Mouse (Mus musculus) lung, postnatal 25 days (tissue): ENCODE results near the gene Samm50.

Experiments
- DNase-seq: peaks from one replicate; pipeline ENCODE4 v3.0.0; 2022; ENCODE audit warnings: low spot score

Gene Samm50

DNA sequence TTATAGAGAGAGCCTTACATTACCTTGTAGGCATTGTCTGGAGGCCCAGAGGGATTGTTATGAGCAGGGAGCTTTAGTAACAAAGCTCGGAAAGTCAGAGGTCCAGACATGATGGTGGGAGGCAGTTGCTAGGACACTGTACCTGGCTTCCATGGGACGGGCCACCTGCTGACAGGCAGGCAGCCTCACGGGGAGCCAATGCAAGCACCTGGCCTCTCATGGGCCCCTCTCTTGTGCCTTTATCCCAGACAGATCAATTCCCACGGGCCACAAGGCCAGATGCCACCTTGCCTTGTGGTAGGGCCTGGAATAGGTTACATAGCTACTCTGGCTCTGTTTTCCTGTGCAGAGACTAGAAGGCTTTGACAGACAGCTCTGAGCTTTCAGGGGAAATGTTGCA, 19.5 kb downstream of the Samm50 start:
- DNase-seq = no peak

DNA sequence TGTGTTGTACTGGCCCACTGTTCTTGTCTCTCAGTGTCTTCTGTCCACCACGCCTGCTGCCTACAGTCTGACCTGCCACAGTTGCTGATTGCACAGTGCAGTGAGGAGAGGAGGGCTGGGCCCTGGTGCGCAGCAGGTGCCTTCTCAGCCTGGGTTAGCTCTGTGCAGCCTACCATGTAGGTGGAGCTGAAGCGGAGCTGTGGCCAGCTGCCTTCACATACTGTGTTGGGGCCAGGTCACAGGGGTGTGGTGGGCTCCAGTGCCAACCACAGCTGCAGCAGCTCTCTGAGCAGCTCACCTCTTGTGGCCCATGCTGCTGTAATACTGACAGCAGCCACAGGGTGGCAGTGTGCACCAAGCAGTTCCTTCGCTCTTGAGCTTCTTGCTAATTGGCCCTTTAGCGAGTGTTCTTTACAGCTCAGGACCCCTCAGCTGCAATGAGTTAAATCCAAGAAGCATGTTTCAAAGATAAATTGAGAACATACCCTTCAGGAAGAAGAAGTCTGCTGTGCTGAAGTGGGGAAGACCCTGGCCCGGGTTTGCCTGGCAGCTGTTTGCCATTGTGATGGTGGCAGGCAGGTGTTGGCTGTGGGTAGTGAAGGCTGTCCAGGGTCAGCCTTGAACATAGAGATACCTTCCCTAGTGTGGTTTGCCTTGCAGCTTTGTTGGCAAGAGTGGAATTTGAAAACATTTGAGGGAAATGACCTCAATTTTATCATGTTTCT, 20.2 kb downstream of the Samm50 start:
- DNase-seq = peak; percentile 75

DNA sequence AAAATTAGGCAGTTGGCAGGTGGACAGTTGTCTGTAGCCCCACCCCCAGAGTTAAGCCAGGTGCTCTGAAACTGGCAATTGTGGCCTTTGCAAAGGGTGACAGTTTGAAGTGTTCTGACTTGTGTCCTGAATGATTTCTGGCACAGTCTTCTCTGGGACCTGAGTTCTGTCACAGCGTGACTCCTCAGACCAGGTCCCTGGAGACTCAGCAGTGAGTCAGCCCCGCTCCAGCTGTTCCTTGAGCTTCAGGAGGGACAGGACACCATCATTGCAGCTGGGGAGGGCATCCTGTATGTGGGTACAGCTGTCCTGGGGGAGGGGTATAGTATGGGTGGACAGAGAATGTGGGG, 20.7 kb downstream of the Samm50 start:
- DNase-seq = no peak

DNA sequence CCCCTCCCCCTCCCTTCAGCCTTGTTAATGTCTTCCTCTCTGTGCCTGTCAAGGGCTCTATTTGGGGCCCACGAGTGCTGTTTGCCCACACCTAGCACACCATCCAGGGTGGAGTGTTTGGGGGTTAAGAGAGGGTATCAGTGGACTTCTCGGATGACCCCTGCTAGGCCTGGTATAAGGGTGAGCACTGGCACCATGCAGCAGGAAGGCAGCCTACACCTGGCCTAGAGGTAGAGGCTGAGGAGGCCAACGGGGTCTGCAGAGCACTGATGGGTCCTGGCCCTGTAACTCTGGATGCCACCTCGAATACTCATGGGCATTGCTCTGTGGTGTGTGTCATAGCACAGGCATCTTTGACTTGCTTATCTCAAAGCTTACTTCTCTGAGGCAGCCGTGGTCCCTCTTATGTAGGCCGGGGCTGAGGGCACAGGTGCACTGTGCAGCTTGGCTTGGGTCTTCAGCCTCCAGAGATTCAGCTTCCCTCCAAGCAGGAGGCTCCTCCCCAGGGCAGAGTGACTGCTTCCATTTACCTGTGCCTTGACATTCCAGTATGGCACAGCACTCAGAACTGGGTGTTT, 21.2 kb downstream of the Samm50 start:
- no peak for DNase-seq

DNA sequence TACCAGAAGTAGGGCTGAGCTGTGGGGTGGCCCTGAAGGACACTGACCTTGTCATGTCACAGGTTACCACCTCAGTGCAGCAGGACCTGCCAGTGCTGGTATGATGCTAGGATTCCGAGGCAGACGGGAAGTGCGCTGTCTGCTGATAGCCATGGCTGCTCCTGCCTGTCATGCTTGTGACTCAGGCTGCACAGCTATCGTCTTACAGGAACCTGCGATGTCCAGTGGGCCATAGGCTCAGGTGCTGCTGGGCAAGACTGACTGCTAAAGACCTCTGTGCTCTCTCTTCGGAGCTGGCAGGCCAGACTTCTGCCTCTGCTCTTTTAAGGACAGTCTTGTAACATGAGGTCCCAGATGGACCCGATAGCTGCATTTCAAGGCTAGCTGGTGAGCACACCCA, 22.4 kb downstream of the Samm50 start:
- no peak for DNase-seq

DNA sequence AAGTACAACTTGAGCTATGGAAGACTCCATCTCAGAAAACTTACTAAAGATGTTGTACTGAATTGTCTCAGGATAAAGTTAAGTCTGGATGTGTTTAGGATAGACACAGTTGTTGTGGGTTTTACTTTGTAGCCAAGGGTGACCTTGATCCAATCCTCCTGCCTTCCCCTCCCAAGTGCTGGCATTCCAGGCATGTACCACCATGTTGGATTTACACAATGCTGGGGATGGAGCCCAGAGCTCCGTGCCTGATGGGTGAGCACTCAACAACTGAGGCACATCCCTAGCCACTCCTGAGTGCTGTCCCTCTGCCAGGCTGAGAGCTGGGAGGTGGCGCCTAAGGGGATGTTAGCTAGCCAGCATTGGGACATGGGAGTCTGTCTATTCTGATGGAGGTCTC, 23.2 kb downstream of the Samm50 start:
- no peak for DNase-seq

DNA sequence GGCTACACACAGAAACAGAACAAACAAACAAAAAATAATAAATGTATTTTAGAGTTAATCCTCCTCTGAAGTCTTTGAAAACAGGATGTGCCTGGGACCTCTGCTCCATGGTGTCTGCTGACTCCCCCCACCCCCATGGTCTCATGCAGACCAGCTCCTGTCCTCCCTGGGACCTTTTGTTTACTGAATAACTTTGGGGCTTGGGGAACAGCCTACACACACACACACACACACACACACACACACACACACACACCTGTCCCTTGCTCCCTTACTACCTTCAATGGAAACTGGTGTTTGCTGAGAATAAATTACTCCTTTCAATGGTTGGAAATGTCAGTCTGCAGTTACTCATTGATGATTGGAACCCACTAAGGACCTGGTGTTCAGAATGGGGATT, 24.0 kb downstream of the Samm50 start:
- no peak for DNase-seq

DNA sequence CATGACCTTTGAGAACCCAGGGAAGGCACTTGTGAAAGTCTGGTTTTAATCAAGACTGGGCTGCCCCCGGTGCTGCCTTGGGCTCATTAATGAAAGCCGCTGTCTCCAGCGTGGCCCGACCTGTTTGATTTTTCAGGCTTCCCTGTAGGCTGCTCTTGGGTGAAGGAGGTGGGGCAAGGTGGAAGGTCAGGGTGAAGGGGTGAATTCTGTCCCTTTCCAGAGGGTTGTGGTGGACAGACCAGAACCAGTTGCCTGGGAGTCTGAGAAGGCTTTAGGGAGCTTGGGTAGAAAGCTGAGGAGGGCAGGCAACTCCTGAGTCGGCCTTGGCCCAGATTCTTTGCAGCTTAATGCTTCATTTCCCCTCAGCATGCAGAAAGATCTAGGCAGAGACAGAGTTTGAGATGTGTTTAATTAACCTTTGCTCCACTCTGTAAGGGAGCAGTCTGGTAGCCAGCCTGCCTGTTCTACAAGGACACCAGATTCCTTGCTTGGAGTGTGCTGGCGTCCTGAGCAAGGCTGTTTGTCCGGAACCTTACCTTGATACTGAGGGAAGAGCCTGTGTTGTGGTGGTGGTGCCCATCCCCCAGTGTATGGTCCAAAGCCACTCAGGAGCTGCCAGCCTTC, 24.5 kb downstream of the Samm50 start:
- DNase-seq = no peak

DNA sequence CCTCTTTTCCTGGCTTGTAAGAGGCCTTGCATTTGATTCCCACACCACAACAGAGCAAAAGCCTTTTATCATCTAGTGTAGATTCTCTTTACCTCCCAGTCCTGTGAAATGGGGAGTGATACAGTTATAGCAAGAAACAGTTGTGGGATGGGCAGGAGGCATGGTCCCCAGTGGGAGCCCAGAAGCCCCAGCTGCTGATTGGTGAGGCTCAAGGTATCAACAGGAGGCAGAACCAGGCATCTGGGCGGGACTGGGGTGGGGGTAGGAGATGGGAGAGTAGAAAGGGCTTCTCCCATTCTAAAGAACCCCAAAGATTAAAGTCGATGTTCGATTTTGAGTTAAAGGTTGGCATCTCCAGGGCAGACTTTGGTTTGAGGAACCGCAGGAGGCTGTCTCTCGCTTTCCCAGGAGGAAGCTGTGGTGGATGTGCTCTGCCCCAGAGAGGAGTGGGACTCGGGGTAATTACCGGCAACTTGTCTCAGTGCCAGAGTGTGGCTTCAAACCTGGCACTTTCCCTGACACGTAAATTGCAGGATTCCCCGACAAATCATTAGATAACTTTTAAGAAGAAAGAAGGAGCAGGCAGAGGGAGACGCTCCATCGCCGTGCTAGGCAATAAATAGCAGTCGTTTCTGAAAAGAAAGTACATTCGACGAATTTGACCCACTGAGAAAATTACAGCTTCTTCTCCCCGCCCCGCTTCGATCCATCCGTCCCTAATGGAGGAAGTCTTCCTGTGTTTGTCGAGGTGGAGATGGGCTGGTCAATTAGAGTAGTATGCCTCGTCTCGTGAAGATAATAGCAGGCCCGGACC, 26.1 kb downstream of the Samm50 start:
- DNase-seq = no peak

DNA sequence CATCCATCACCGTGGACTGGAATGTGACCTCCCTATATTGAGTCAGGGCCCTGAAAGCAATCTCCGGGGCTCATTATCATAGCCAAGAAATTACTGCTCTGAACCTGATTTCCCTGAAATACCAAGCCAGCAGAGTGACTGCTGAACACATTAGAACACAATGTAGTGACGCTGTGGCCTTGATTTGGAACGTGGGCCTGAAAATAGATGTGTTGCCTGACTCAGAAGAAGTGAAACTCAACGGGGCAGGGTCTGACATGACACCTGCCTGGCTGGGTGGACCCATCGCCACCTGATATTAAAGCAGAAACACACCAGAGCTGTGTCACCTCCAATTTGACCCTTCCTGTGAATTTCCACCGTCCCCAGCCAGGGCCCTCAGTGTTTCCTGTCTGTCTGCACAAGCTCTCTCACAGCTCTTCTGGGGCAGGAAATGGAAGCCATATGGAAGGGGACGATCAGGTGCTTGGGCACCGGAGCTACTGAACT, 26.8 kb downstream of the Samm50 start:
- DNase-seq = peak; percentile 23

DNA sequence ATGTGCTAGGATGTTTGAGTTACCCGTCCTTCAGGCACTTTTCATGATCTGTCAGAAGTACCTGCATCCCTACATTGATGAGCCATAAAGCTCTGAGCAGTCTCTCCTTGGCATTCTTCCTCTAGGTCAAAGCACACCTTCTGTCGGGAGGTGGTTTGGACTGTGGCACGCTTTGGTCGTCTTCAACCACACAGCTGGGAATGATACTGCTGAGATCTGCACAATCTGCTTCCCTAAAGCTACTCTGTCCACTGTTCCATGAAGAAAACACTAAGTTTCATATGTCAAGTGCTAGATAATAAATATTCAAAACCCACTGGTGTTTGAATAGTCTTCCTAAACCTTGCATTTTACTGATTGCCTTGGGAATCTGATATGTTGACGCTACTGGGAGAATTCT, 29.5 kb downstream of the Samm50 start:
- DNase-seq = no peak

DNA sequence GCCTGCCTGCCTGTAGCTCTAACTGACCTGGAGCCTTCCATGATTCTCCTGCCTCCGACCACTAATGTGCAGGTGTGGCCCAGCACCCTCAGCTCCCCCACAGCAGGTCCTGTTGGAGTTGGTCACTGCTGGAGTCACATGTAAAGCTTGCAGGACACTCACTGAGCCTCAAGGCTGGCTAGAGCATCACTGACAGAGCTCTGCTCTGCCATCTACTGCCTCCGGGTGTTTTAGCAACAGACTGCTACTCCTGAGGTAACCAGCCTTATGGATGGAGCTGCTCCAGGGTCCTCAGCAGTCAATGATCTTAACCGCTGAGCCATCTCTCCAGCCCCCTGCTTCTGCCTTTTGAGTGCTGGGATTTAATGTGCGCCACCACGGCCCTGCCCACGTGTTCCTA, 31.4 kb downstream of the Samm50 start:
- no peak for DNase-seq

DNA sequence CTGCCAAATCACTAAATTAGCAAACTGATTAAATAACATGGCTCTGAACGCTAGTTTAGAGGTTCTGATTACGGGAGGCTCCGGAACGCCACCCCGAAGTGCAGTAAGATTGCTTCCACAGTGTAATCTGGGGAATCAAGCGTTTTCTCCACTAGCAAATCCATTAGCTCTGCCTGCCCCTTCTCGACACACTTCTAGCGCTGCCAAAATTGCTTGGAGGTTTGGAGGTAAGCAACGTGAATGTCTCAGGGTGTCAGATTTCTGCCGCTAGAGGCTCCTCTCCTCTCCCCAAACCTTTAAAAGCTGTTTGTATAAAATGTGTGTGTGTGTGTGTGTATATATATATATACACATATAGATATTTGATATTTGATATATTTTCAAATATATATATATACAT, 32.7 kb downstream of the Samm50 start:
- DNase-seq = no peak

DNA sequence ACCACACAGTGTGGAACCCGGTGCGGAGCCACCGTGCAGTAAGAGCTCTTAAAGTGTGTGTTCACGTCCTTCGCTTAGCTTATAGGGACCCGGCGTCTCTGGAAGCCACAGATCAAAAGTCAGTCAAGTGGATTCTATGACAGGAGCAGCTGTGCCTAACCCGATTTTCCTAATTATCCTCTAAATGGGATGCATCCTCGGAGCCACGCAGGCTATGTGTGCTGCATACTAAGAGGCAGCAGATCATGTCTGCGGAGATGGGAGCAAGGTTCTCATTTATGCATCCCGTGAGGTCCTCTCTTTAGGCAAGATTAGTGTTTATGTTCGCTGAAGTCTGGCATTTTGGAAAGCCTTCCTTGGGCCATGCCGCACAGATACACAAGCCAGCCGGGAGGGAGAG, 34.9 kb downstream of the Samm50 start:
- DNase-seq = no peak

DNA sequence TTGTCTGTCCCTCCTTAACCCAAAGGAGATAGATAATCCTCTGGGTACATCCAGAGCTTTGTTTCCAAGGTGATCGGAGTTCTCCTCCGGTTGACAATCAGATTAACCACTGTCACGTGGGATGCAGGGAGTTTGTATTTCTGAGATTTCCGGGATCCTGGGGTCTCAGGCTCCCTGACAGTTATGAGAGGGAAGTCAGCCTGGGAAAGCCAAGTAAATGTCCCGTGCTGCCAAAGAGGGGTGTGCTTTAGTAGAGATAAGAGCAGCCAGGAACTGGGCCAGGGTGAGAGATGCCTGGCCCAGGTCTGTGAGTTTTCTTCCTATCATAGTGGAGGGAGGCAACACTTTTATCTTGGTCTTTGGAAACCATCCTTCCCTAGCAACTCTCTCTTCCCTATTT, 38.6 kb downstream of the Samm50 start:
- DNase-seq = peak; percentile 51

DNA sequence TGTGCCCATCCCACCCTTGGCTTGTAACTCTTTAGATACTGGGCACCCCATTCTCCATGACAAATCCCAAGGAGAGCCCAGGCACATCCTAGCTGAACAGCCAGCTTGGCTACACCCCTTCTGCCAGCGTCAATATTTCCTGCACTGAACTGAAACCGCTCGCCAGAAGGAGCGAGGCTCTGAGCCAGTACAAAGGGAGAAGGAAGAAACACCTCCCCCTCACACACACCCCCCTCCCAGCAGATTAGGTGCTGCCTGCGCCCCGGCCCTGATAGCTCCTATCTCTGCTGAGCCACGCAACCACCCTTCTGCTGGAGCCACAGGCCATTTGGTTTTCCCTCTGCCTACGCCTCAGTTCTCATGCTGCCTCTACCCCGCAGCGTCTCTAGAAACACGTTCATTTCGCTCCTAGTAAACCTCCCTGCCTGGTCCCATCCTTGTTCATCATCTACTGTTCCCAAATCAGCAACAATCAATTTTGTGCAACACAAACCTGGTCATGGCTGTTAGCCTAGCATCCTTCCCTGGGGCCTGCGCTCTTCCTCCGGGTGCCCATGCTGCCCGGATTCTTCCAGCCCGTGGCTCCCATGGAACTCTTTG, 39.2 kb downstream of the Samm50 start:
- DNase-seq = peak; percentile 72

DNA sequence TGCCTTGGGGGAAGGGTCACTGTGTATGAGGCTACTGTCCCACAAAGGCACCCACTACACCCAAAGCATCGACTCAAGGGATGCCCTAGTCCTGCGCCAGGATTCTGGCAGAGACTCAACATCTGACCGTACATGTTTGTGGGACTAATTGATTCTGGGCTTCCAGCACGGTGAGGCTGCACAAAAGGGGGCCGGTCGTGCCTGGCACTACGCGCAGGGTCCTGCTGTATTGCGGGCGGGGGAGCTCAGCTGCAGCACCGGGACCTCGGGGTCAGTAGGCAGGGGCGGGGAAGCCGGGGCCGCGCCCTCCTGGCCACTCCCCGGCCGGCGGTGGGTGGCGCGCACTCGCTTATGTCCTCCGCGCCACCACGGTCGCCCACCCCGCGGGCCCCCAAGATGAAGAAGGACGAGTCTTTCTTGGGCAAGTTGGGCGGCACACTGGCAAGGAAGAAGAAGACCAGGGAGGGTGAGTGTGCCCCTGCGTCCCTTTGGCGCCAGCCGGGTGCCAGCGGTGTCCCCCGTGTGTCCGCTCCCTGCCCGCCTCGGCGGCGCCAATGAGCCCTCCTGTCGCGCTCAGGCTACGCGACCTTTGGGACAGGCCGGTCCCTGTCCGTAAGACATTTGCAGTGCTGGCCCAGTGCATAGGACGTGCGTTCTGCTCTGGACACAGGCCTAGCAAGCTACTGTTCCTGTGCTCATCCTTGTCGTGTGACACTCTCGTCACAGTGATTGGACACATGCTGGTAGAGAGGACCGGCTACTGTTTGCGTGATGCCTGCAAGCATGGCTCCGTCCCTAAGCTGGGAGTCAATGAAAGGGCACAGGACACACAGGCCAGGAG, 39.9 kb downstream of the Samm50 start, which contains the start of gene Parvb:
TSS of gene Parvb (plus strand) at position 323 of the 841 bp plus-strand sequence.
- peak; percentile 46 for DNase-seq

DNA sequence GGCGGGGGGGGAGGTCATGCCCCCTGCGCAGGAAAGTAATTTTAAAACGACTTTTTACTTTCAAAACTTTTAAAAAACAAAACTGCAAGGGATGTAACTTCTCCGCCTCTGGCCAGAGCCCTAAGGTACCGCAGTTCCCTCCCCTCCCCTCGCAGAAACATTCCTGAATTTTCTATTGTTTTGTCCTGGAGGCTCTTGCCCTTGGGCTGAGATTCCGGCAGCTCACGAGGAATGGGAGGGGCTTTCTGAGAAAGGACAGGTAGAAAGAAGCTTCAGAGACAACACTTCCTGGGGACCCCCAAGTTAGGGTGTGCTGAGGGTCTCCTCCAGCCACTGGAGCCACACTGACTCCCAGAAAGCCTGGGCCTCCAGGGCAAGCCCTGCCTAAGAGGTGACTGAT, 40.6 kb downstream of the Samm50 start:
- no peak for DNase-seq

DNA sequence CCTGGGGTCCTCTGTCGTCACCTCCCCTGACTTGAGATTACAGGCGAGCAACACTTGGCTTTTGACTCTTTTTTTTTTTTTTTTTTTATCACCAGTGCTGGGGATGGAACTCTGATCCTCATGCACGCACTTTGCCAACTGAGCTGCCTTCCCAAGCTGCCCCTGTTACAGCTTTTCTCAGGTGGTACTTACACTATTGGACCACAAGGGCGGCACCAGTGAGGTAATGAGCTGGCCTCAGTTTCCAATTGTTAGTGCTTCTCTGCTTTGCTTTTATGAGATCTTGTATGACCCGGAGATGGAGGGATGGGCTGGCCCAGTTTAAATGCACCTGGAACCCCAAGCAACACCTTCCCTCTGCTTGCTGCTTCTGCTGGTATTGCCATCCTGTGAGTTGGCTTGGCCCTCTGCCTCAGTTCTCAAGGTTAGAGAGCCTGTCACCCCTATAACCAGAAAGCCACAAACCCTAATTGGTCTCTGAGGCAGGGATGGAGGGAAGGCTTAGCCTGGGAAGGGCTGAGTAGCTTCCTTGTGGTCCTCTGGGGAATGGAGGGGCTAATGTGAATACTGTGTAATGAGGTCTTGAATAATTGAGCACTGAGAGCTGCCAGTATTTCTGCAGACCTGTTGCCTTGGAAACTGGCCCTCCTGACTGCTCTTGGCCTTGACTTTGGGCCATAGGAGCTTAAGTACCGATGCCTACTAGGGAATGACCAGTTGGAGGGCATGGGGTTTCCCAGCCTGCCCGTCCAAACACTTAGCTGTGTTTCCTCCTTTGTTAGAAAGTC, 42.9 kb downstream of the Samm50 start:
- DNase-seq = peak; percentile 26

DNA sequence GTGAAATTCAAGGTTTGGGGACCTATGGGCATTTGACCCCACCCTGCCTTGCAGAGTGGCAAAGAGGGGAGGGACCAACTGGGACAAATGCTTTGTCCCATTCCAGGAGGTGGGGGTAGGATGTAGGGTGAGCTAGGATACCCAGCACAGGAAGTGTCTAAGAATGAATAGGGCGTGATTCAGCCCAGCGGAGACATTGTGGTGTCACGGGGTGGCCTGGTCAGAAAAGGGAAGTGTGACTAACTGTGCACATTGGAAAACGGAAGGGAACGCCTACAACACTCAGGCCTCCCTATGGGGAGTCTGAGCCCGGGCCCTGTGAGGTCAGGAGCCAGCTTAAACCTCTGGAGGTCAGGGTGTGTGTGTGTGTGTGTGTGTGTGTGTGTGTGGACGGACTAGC, 43.6 kb downstream of the Samm50 start:
- DNase-seq = peak; percentile 93

DNA sequence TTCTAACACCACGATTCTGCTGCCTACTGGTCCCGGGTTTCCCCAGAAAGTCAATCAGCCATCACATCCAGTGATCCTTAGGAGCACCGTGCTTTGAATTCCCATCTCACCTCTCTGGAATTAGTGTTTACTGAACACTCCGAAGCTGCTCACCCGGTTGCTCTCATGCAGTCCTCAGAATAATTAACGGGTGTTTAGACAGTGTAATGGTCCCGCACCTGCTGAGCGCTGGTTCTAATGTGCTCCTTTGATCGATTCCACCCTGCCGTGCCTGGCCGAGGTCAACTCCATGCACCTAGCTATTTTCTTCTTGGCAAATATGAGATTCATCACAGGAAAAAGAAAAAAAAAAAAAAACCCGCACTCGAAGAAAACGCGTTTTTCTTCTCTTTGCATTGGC, 46.5 kb downstream of the Samm50 start:
- no peak for DNase-seq
